Mouse (Mus musculus) forebrain, embryonic 12.5 days (tissue): Measurements from ENCODE around the gene Dok7. TPM values are rescaled to one million over a fixed set of nuclear protein-coding genes. Genes with fewer than 3 reads are reported as not detected.

Experiments used
- ATAC-seq: fragments of 200-750 bp; cut with Nextera tagmentation; 2 replicates; pipeline ENCODE4 v1.8.0; 2017; ENCODE audit warnings: moderate TSS enrichment; ENCODE audit not compliant: low FRiP score
- H3K27ac ChIP-seq: fragments of 300-500 bp; sonication (generic); 2 replicates; pipeline ENCODE4 v1.5.1; 2016; ENCODE audit warnings: mild to moderate bottlenecking
- H3K27me3 ChIP-seq: fragments of 300-500 bp; sonication (generic); 2 replicates; pipeline ENCODE4 v1.6.1; 2016; ENCODE audit warnings: mild to moderate bottlenecking
- H3K36me3 ChIP-seq: fragments of 300-500 bp; sonication (generic); replicated peaks from 2 replicates; pipeline ENCODE4 v1.6.1; 2016; ENCODE audit warnings: mild to moderate bottlenecking
- H3K4me1 ChIP-seq: fragments of 300-500 bp; sonication (generic); 2 replicates; pipeline ENCODE4 v1.6.1; 2016
- H3K4me2 ChIP-seq: fragments of 300-500 bp; sonication (generic); 2 replicates; pipeline ENCODE4 v1.6.1; 2016; ENCODE audit warnings: mild to moderate bottlenecking, moderate library complexity
- H3K4me3 ChIP-seq: fragments of 300-500 bp; sonication (generic); replicated peaks from 2 replicates; pipeline ENCODE4 v1.5.1; 2016; ENCODE audit warnings: mild to moderate bottlenecking
- H3K9ac ChIP-seq: fragments of 300-500 bp; sonication (generic); 2 replicates; pipeline ENCODE4 v1.6.1; 2016; ENCODE audit warnings: mild to moderate bottlenecking
- H3K9me3 ChIP-seq: fragments of 300-500 bp; sonication (generic); 2 replicates; pipeline ENCODE4 v1.6.1; 2016
- WGBS: fragments of 180-500 bp; shearing (Covaris S2); methylation state at CpG from one replicate; pipeline ENCODE4 v1.1.7; 2016; 5-methylcytosine and 5-hydroxymethylcytosine counted together
- microRNA-seq: library from miRNA; unstranded; fragments of <30 nt; microRNA quantifications from one replicate; pipeline ENCODE4, GENCODE M21; 2017
- polyA plus RNA-seq: library from polyadenylated mRNA; unstranded; fragments of >200 nt; fragmentation: Nextera tagmentation; extraction: Ambion mirVana; gene quantifications from 2 replicates; pipeline ENCODE4 v1.2.1, GENCODE M21; 2016

Dok7 gene
- polyA plus RNA-seq, 1 experiment from 2014 or later = 0.61 TPM

GRCm38 (mm10) chr5:35131773-35132172 lies 75.2 kb downstream of the Dok7 start:
- WGBS = 5% methylated on average over 7 of the region's 7 CpGs
- no peak overlapping the region for H3K4me2 ChIP-seq
- H3K4me1 ChIP-seq = no peaks in the 10 kb centered on the region
- no peak overlapping the region for H3K4me3 ChIP-seq
- peak; percentile 65; the same call in 1 of the 2 replicates for ATAC-seq
- no peaks in the 10 kb centered on the region for H3K9me3 ChIP-seq
- no peak overlapping the region for H3K9ac ChIP-seq
- no peaks in the 10 kb centered on the region for H3K27me3 ChIP-seq
- H3K36me3 ChIP-seq = no peaks in the 10 kb centered on the region
- H3K27ac ChIP-seq = no peak overlapping the region

GRCm38 (mm10) chr5:35132278-35132980 lies 75.9 kb downstream of the Dok7 start:
- H3K4me3 ChIP-seq = no peak overlapping the region
- H3K9ac ChIP-seq = no peak overlapping the region
- no peak for ATAC-seq
- 92% methylated on average over 9 of the region's 9 CpGs for WGBS
- H3K9me3 ChIP-seq = no peaks in the 10 kb centered on the region
- no peak overlapping the region for H3K4me2 ChIP-seq
- H3K36me3 ChIP-seq = no peaks in the 10 kb centered on the region
- H3K27me3 ChIP-seq = no peaks in the 10 kb centered on the region
- peaks cover under 1% of the 10 kb centered on the region; the same call in 1 of the 2 replicates for H3K4me1 ChIP-seq
- no peak overlapping the region for H3K27ac ChIP-seq

GRCm38 (mm10) chr5:35133468-35133867 lies 76.9 kb downstream of the Dok7 start:
- WGBS = 88% methylated on average over 4 of the region's 4 CpGs
- H3K9ac ChIP-seq = no peak overlapping the region
- no peaks in the 10 kb centered on the region for H3K27me3 ChIP-seq
- H3K9me3 ChIP-seq = no peaks in the 10 kb centered on the region
- no peak overlapping the region for H3K27ac ChIP-seq
- H3K36me3 ChIP-seq = no peaks in the 10 kb centered on the region
- H3K4me2 ChIP-seq = no peak overlapping the region
- no peak for ATAC-seq
- no peak overlapping the region for H3K4me3 ChIP-seq
- H3K4me1 ChIP-seq = peaks cover 10% of the 10 kb centered on the region

- no peaks in the 10 kb centered on the region for H3K27me3 ChIP-seq
- 59% methylated on average over 3 of the region's 3 CpGs for WGBS
Observed at GRCm38 (mm10) chr5:35134286-35134685, 77.7 kb downstream of the Dok7 start.

GRCm38 (mm10) chr5:35135903-35136302 lies 79.3 kb downstream of the Dok7 start:
- ATAC-seq = no peak
- Histone ChIP-seq H3K27ac (no peak overlapping the region), H3K9ac (no peak overlapping the region), H3K9me3 (no peaks in the 10 kb centered on the region), H3K4me1 (peaks cover 13% of the 10 kb centered on the region), H3K27me3 (no peaks in the 10 kb centered on the region), H3K36me3 (no peaks in the 10 kb centered on the region), H3K4me3 (no peak overlapping the region), H3K4me2 (no peak overlapping the region)
- WGBS = 75% methylated on average over 5 of the region's 5 CpGs

More at GRCm38 (mm10) chr5:35134286-35134685, 77.7 kb downstream of the Dok7 start:
- H3K9me3 ChIP-seq = no peaks in the 10 kb centered on the region
- no peak overlapping the region for H3K27ac ChIP-seq
- no peak overlapping the region for H3K4me3 ChIP-seq
- H3K4me2 ChIP-seq = no peak overlapping the region
- ATAC-seq = no peak
- no peak overlapping the region for H3K9ac ChIP-seq
- H3K36me3 ChIP-seq = no peaks in the 10 kb centered on the region
- H3K4me1 ChIP-seq = peaks cover 13% of the 10 kb centered on the region

Small RNA genes within 50 kb of the gene (microRNA-seq; reads per million reads assigned to microRNA genes)
- gene Mir3097 = 13.6 reads per million, percentile 30 among the genes with 10 or more reads in this experiment

Other genes with a start within 250 kb of the Dok7 start
- 3.0 and 3.4 TPM in 2 replicates for gene Msantd1, start 148.8 kb upstream of the Dok7 start, polyA plus RNA-seq
- gene Rgs12, start 107.3 kb upstream of the Dok7 start, polyA plus RNA-seq = 74.9 and 75.4 TPM in 2 replicates
- gene Hgfac, start 15.3 kb upstream of the Dok7 start, polyA plus RNA-seq = 0.57 and 0.70 TPM in 2 replicates
- 94.7 and 96.2 TPM in 2 replicates for gene Lrpap1, start 49.0 kb downstream of the Dok7 start, polyA plus RNA-seq
- 0.10 TPM in 1 of 2 replicates, not detected in the other for gene Adra2c, start 221.6 kb downstream of the Dok7 start, polyA plus RNA-seq